Mouse (Mus musculus) spleen, adult 2 months (tissue): ENCODE results near the gene Stk33.

Source experiments
- CTCF ChIP-seq: fragments of 200-500 bp; IDR thresholded peaks from 2 replicates; pipeline ENCODE4 v1.5.1; 2011; ENCODE audit warnings: mild to moderate bottlenecking, inconsistent platforms; ENCODE audit not compliant: insufficient read depth, insufficient read length, insufficient replicate concordance; ENCODE audit errors: extremely low read depth
- POLR2A ChIP-seq: fragments of 200-500 bp; IDR thresholded peaks from 2 replicates; pipeline ENCODE4 v1.6.1; 2011; ENCODE audit warnings: low read depth, low read length, inconsistent platforms

DNA sequence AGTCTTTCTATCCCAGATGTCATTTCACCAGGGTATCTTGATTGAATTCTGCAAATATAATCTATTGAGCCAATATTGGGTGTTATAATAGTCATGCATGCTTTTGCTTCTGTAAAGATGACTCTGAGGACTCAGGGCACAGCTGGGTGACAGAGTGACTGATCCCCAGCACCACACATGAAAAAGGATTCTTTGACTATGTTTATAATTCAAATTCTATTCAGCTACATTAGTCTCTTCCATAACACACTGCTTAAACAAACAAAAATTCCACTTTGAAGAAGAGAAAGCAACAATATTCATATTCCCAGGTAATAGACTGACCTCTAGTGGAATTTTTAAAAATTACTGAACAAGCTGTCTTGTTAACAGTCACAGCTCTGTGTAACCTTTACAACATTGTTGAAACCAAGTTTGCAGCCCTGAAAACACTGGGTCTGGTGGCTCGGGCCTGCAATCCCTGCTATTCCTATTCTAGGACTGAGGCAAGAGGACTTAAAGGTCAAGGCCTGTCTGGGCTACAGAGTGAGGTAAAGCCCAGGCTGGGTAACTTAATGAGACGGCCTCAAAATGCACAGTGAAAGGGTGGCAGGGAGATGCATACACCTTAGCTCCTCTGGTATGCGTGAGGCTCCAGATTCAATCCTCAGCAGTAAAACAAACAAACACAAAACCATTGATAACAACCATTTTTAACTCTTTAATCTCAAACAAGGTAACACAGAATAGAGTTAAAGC lies 14.3 kb downstream of the Stk33 start:
- TF ChIP-seq POLR2A (no peak), CTCF (no peak)
